Mouse (Mus musculus): ENCODE measurements around the gene Mertk. TPM values are rescaled to one million over a fixed set of nuclear protein-coding genes. Genes with fewer than 3 reads are reported as not detected.
A peak's percentile ranks its signal among the peaks of the same experiment; 100 is the strongest.
"Not testable (repeated sequence)": the region's sequence is repeated elsewhere in the genome, so short reads cannot be mapped to it uniquely, and the experiment has no call there.

The Mertk gene
- polyA plus RNA-seq (2015; fragmentation: Nextera tagmentation; extraction: Ambion mirVana), result 0.65 and 0.91 TPM in 2 replicates

DNA sequence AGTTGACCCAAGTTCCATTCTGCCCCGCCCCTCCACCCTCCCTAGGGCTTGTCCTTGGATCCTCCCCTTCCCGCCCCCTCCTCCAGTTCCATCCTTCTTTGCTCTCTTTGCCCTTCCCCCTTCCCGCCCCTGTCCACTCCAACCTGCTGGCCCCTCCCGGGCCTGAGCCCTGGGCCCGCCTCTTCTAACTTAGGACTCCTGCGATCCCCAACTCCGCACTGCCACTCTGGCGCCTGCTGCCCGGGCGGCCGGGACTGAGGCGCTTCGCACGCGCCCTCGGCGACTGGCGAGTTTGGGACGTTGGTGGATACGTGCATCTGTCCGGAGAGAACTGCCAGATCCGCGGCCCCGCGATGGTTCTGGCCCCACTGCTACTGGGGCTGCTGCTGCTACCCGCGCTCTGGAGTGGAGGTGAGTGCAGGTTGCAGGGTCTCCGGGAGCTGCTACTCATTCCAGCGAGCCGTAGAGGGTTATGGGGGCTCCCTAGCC, at the start of gene Mertk:
TSS of gene Mertk (plus strand) at position 264 of the 489 bp plus-strand sequence.
- Histone ChIP-seq H3K9ac (replicated peaks) (peak within 1 kb of the TSS; percentile 45), H3K27me3 (peaks cover 17% of the 10 kb centered on the region; the same call in 1 of the 2 replicates), H3K27ac (replicated peaks) (0 out of 2 replicates have a peak within 1 kb of the TSS, but pooled peaks have one; percentile 27), H3K36me3 (no peaks in the 10 kb centered on the region), H3K9me3 (no peaks in the 10 kb centered on the region), H3K4me2 (replicated peaks) (peak within 1 kb of the TSS; percentile 93), H3K4me1 (peaks cover 23% of the 10 kb centered on the region), H3K4me3 (peak within 1 kb of the TSS; percentile 46)
- whole genome bisulfite sequencing, result under 1% methylated on average over 30 of the region's 30 CpGs
- peak; percentile 84 for ATAC-seq (replicated peaks)

GRCm38 (mm10) chr2:128680661-128681060, 18.1 kb upstream of the Mertk start:
- H3K4me3 ChIP-seq, result no peak overlapping the region
- H3K36me3 ChIP-seq, result peaks cover 56% of the 10 kb centered on the region
- H3K27me3 ChIP-seq, result no peaks in the 10 kb centered on the region
- no peak overlapping the region for H3K4me2 ChIP-seq (replicated peaks)
- no peak overlapping the region for H3K9ac ChIP-seq (replicated peaks)
- H3K4me1 ChIP-seq, result peaks cover 4% of the 10 kb centered on the region
- no peaks in the 10 kb centered on the region for H3K9me3 ChIP-seq
- H3K27ac ChIP-seq (replicated peaks), result no peak overlapping the region
- ATAC-seq (replicated peaks), result no peak
- WGBS, result 76% methylated on average over 4 of the region's 4 CpGs

DNA sequence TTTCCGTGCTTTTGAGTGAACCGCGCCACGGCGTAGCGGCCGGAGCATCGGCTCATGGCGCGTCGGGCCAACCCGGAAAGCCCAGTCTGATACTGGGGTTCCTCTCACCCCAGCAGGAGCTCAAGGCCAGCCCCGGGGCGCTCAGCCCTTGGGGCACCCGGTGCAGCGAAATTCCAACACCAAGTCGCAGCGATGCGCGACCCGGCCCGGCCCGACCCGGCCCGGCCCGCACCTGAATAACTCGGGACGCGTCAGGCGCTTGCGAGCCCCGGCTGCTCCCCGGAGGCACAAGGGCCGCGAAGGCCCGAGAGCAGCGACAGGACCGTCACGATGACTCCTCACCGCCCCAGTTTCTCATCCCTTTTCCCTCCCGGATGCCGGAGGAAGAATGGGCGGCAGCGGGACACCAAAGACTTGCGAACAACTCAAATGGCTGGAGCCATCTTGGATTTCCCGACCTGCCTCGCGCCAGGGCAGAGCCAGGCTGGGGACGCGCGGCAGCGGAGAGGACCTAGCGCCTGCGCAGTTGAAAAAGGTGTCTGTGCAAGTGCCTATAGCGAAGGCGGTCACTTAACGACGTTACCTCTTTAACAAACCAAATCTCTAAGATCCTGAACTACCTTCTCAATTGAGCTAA, 11.7 kb upstream of the Mertk start, which contains the start of gene Anapc1:
TSS of gene Anapc1 (minus strand) at position 471 of the 637 bp plus-strand sequence.
- peak; percentile 98 for ATAC-seq (replicated peaks)
- H3K4me1 ChIP-seq, result peaks cover 20% of the 10 kb centered on the region
- H3K27ac ChIP-seq (replicated peaks), result peak within 1 kb of the TSS; percentile 93
- peak within 1 kb of the TSS; percentile 65 for H3K4me2 ChIP-seq (replicated peaks)
- peak within 1 kb of the TSS; percentile 84 for H3K4me3 ChIP-seq
- H3K9me3 ChIP-seq, result no peaks in the 10 kb centered on the region
- H3K9ac ChIP-seq (replicated peaks), result peak within 1 kb of the TSS; percentile 94
- under 1% methylated on average over 58 of the region's 58 CpGs for WGBS
- no peaks in the 10 kb centered on the region for H3K27me3 ChIP-seq
- H3K36me3 ChIP-seq, result peaks cover 10% of the 10 kb centered on the region

DNA sequence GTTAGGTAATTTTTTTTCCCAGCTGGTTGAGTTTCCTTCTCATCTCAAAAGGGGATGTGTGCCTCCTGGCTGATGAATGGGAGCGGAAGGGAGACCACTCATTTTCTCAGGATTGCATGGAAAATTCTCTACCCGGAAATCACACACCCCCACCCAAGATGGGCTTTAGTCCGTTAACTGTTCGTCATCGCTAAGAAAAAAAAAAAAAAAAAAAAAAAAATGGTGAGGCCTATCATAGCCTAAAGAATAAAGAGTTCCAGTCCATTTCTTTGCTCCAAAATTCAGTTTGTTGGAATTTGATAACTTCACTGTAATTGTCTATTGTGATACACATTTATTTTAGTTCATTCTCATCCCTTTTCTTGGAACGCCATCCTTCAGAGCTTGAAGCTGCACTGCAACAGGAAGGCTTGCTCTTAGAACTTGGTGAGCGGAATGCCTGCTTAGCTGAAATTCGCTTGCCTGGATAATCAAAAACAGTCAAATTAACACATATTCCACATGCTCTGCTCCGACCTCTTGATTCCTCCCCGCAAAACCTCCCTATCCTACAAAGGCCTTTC, 11.1 kb upstream of the Mertk start:
- Histone ChIP-seq H3K4me1 (peaks cover 20% of the 10 kb centered on the region), H3K9ac (replicated peaks) (peak overlapping the region; percentile 94), H3K4me3 (peak overlapping the region; percentile 84), H3K27ac (replicated peaks) (peak overlapping the region; percentile 93), H3K36me3 (peaks cover 6% of the 10 kb centered on the region; the same call in 1 of the 2 replicates), H3K9me3 (no peaks in the 10 kb centered on the region), H3K4me2 (replicated peaks) (peak overlapping the region; percentile 65), H3K27me3 (no peaks in the 10 kb centered on the region)
- peak; percentile 89 for ATAC-seq (replicated peaks)
- WGBS, result 45% methylated on average over 10 of the region's 10 CpGs

- Histone ChIP-seq H3K4me3 (no peak overlapping the region), H3K9me3 (no peaks in the 10 kb centered on the region), H3K27me3 (no peaks in the 10 kb centered on the region), H3K27ac (replicated peaks) (no peak overlapping the region), H3K36me3 (no peaks in the 10 kb centered on the region), H3K9ac (replicated peaks) (no peak overlapping the region; the same call in 1 of the 2 replicates), H3K4me2 (replicated peaks) (no peak overlapping the region), H3K4me1 (peaks cover 6% of the 10 kb centered on the region)
- WGBS, result 65% methylated on average over 14 of the region's 14 CpGs
- no peak for ATAC-seq (replicated peaks)
These were observed 6.4 kb upstream of the Mertk start for GRCm38 (mm10) chr2:128692336-128692735.

DNA sequence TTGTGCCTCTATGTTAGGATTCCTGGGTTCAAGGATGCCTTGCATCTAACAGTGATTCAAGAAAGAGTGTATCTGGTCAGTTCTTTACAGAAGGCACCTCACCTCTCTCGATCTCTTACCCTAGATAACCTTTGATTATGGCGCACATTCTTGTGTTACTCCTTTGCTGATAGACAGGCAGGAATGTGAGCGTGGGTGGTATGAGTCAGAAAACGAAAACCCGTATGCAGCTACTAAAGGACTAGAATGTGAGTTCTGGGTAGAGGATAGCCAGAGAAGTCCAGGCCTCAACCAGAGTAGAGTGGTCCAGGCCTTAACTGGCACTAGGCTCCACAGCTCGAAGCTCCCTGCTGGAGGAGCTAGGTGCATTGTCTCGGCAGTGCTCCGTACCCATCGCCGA, 6.0 kb upstream of the Mertk start:
- Histone ChIP-seq H3K9me3 (no peaks in the 10 kb centered on the region), H3K4me2 (replicated peaks) (no peak overlapping the region), H3K9ac (replicated peaks) (no peak overlapping the region), H3K36me3 (no peaks in the 10 kb centered on the region), H3K4me1 (peaks cover 8% of the 10 kb centered on the region), H3K27me3 (no peaks in the 10 kb centered on the region), H3K4me3 (no peak overlapping the region), H3K27ac (replicated peaks) (no peak overlapping the region)
- no peak for ATAC-seq (replicated peaks)
- WGBS, result 87% methylated on average over 10 of the region's 10 CpGs

DNA sequence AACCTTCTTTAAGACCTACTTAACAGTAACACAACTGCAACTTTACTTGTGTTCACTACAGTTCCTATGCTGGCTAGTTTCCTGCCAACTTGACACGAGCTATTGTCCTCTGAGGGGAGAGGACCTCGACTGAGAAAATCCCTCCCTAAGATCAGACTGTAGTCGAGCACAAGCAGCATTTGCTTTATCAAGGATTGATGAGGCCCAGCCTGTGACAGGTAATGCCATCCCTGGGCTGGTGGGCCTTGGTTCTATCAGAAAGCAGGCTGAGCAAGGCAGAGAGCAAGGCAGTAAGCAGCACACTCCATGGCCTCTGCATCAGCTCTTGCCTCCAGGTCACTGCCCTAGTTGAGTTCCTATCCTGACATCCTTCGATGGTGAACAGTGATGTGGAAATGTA, 5.5 kb upstream of the Mertk start:
- H3K4me2 ChIP-seq (replicated peaks), result no peak overlapping the region
- no peak overlapping the region for H3K27ac ChIP-seq (replicated peaks)
- no peak for ATAC-seq (replicated peaks)
- H3K4me3 ChIP-seq, result no peak overlapping the region
- H3K9ac ChIP-seq (replicated peaks), result no peak overlapping the region
- 63% methylated on average over 4 of the region's 4 CpGs for WGBS
- H3K4me1 ChIP-seq, result peaks cover 8% of the 10 kb centered on the region
- H3K27me3 ChIP-seq, result peaks cover under 1% of the 10 kb centered on the region; the same call in 1 of the 2 replicates
- no peaks in the 10 kb centered on the region for H3K9me3 ChIP-seq
- no peaks in the 10 kb centered on the region for H3K36me3 ChIP-seq

DNA sequence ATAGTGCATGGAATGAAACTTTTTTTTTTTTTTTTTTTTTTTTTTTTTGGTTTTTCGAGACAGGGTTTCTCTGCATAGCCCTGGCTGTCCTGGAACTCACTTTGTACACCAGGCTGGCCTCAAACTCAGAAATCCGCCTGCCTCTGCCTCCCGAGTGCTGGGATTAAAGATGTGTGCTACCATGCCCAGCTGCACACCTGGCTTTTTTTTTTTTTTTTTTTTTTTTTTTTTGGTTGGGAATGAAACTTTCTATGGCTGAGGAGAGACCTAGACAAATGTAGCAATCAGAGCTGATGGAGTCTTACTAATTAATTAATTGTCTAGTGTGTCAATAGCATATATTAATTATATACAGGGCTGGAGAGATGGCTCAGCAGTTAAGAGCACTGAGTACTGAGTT, 4.9 kb upstream of the Mertk start:
- not testable (repeated sequence) for H3K36me3 ChIP-seq; H3K4me2 ChIP-seq (replicated peaks); H3K9me3 ChIP-seq; ATAC-seq (replicated peaks); H3K9ac ChIP-seq (replicated peaks); H3K4me3 ChIP-seq; H3K27ac ChIP-seq (replicated peaks); H3K27me3 ChIP-seq
- 78% methylated on average over 3 of the region's 3 CpGs for WGBS
- H3K4me1 ChIP-seq, result peaks cover 14% of the 10 kb centered on the region

- Histone ChIP-seq H3K4me2 (replicated peaks) (no peak overlapping the region), H3K36me3 (no peaks in the 10 kb centered on the region)
These were observed 4.2 kb upstream of the Mertk start for GRCm38 (mm10) chr2:128694548-128694947.

DNA sequence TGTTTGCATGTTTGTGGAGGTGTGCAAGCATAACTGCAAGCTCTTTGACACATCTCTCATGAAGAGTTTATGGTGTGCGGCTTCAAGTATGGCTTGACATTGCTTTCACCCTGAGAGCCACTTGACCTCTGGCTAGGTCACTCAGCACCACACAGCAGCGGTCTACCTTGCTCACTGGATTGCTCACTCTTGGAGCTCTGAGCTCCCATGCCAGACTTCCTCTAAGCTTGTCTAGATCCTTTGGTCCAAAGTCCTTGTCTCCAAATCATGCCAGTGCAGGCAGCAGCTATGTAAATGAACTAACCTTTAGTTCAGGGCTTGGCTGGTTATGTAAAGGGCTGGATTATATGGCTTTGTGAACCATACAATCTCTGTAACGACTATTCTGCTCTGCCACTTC, 2.3 kb upstream of the Mertk start:
- Histone ChIP-seq H3K9ac (replicated peaks) (no peak overlapping the region), H3K4me2 (replicated peaks) (no peak overlapping the region), H3K27me3 (peaks cover 17% of the 10 kb centered on the region; the same call in 1 of the 2 replicates), H3K9me3 (no peaks in the 10 kb centered on the region), H3K36me3 (no peaks in the 10 kb centered on the region), H3K4me3 (no peak overlapping the region), H3K4me1 (peaks cover 23% of the 10 kb centered on the region), H3K27ac (replicated peaks) (no peak overlapping the region)
- no peak for ATAC-seq (replicated peaks)
- WGBS, result 75% methylated on average over 3 of the region's 3 CpGs

More at GRCm38 (mm10) chr2:128694548-128694947, 4.2 kb upstream of the Mertk start:
- H3K4me1 ChIP-seq, result peaks cover 21% of the 10 kb centered on the region
- H3K4me3 ChIP-seq, result no peak overlapping the region
- ATAC-seq (replicated peaks), result no peak
- no peak overlapping the region for H3K27ac ChIP-seq (replicated peaks)
- no peaks in the 10 kb centered on the region for H3K9me3 ChIP-seq
- H3K9ac ChIP-seq (replicated peaks), result no peak overlapping the region
- peaks cover 12% of the 10 kb centered on the region; the same call in 1 of the 2 replicates for H3K27me3 ChIP-seq

DNA sequence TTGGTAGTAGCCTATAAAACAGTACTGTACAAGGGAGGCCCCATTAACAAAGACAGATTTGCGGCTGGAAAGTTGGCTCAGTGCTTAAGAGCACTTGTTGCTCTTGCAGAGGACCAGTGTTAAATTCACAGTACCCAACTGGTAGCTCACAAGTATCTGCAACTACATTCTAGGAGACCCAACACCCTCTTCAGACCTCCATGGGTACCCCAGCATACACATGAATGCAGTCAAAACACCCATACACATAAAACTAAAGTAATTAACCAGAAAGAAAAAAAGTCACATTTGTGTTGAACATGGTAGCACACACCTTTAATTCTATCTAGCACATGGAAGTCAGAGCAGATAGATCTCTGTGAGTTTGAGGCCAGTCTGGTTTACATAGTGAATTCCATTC, 1.7 kb upstream of the Mertk start:
- no peak overlapping the region for H3K4me2 ChIP-seq (replicated peaks)
- H3K4me1 ChIP-seq, result peaks cover 23% of the 10 kb centered on the region
- no peak overlapping the region for H3K27ac ChIP-seq (replicated peaks)
- ATAC-seq (replicated peaks), result no peak
- peaks cover 17% of the 10 kb centered on the region; the same call in 1 of the 2 replicates for H3K27me3 ChIP-seq
- no peak overlapping the region for H3K9ac ChIP-seq (replicated peaks)
- 84% methylated on average over 1 of the region's 1 CpGs for WGBS
- H3K9me3 ChIP-seq, result no peaks in the 10 kb centered on the region
- H3K4me3 ChIP-seq, result no peak overlapping the region
- no peaks in the 10 kb centered on the region for H3K36me3 ChIP-seq

- H3K9ac ChIP-seq (replicated peaks), result 0 out of 2 replicates have a peak overlapping the region, but pooled peaks have one; percentile 45
These were observed 1.2 kb upstream of the Mertk start for GRCm38 (mm10) chr2:128697566-128697965.

More at GRCm38 (mm10) chr2:128697566-128697965, 1.2 kb upstream of the Mertk start:
- ATAC-seq (replicated peaks), result no peak
- Histone ChIP-seq H3K4me3 (no peak overlapping the region), H3K27ac (replicated peaks) (no peak overlapping the region), H3K27me3 (peaks cover 17% of the 10 kb centered on the region; the same call in 1 of the 2 replicates), H3K9me3 (no peaks in the 10 kb centered on the region), H3K36me3 (no peaks in the 10 kb centered on the region), H3K4me2 (replicated peaks) (no peak overlapping the region; the same call in 1 of the 2 replicates), H3K4me1 (peaks cover 23% of the 10 kb centered on the region)
- 58% methylated on average over 5 of the region's 5 CpGs for WGBS
